Mouse (Mus musculus): ENCODE measurements at regions not wholly inside any gene's neighbourhood (a gene's known extent, or its start where the extent isn't known, plus 50 kb on each side); places are given as distances from the start of the nearest gene placed in this dataset.

- Histone ChIP-seq H3ac (ENCODE audit: control insufficient read depth, insufficient read length, low read depth) (no peak overlapping the region), H3K79me2 (ENCODE audit: control insufficient read depth, insufficient read depth) (no peaks in the 10 kb centered on the region), H3K79me3 (ENCODE audit: low read depth) (no peaks in the 10 kb centered on the region), H3K27me3 (ENCODE audit: control insufficient read depth, insufficient read depth, insufficient read length) (no peaks in the 10 kb centered on the region), H3K36me3 (ENCODE audit: control insufficient read depth, insufficient read depth) (no peaks in the 10 kb centered on the region), H3K4me3 (ENCODE audit: insufficient read depth, poor library complexity, severe bottlenecking) (no peak overlapping the region)
- TF ChIP-seq MYOD1 (IDR thresholded peaks at IDR 0.05; ENCODE audit: control insufficient read depth, insufficient read length, low read depth) (no peak), FOSL1 (IDR thresholded peaks at IDR 0.05; ENCODE audit: insufficient read depth, low read length, poor library complexity, severe bottlenecking) (no peak), MYOG (IDR thresholded peaks at IDR 0.05; ENCODE audit: control insufficient read depth, extremely low read depth, insufficient read length) (no peak), CEBPB (IDR thresholded peaks at IDR 0.05; ENCODE audit: low read depth) (no peak), MAX (IDR thresholded peaks at IDR 0.05) (no peak), USF1 (IDR thresholded peaks at IDR 0.05; ENCODE audit: low read depth) (no peak), CTCF (IDR thresholded peaks at IDR 0.05; ENCODE audit: control insufficient read depth, insufficient read depth, insufficient read length) (no peak)
These were observed 325.3 kb downstream of the Fam198b start for GRCm38 (mm10) chr3:80209596-80209995.

DNA sequence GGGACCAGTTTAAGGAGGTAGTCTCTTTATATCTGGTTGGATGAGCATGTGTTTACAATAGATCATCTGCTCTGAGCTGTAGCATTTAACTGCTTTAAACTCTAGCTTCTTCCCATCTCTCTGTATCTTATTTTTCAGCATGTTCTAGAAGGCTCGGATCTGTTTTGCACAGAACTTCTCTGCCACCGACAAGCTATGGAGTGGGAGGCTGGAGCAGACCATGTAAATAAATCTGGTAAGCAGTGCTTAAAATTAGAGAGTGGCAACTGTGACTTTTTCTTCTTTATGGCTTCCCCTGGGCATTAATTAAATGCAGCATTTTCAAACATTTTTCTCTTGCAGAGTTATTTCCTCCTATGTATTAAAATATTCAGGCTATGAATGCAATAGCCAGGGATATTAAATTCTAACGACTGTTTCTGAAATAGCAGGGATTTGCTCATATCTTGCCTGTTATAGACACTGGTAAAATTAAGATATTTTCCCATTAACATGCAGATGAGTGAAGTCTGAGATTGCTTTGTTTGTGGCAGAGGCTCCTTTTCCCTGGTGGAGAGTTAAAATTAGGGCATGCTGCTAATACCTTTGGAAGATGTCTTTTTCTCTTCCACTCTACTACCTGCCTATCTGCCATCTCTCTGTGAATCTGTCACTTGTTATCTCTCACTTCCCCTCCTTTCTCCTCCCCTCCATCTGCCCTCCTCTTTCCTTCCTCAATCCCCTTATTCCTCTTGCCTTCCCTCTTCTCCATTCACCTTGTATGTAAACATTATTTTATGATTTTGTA, 327.2 kb downstream of the Fam198b start:
- TF ChIP-seq CEBPB (IDR thresholded peaks at IDR 0.05; ENCODE audit: low read depth) (no peak), MAX (IDR thresholded peaks at IDR 0.05) (no peak), MYOG (IDR thresholded peaks at IDR 0.05; ENCODE audit: control insufficient read depth, extremely low read depth, insufficient read length) (no peak), MYOD1 (IDR thresholded peaks at IDR 0.05; ENCODE audit: control insufficient read depth, insufficient read length, low read depth) (no peak), CTCF (IDR thresholded peaks at IDR 0.05; ENCODE audit: control insufficient read depth, insufficient read depth, insufficient read length) (no peak), FOSL1 (IDR thresholded peaks at IDR 0.05; ENCODE audit: insufficient read depth, low read length, poor library complexity, severe bottlenecking) (no peak), USF1 (IDR thresholded peaks at IDR 0.05; ENCODE audit: low read depth) (no peak)
- no peak overlapping the region for H3ac ChIP-seq (ENCODE audit: control insufficient read depth, insufficient read length, low read depth)
- H3K4me3 ChIP-seq (ENCODE audit: insufficient read depth, poor library complexity, severe bottlenecking), result no peak overlapping the region
- H3K27me3 ChIP-seq (ENCODE audit: control insufficient read depth, insufficient read depth, insufficient read length), result no peaks in the 10 kb centered on the region
- no peaks in the 10 kb centered on the region for H3K36me3 ChIP-seq (ENCODE audit: control insufficient read depth, insufficient read depth)
- no peaks in the 10 kb centered on the region for H3K79me3 ChIP-seq (ENCODE audit: low read depth)
- no peaks in the 10 kb centered on the region for H3K79me2 ChIP-seq (ENCODE audit: control insufficient read depth, insufficient read depth)

GRCm38 (mm10) chr3:80248611-80249010, 364.3 kb downstream of the Fam198b start:
- H3ac ChIP-seq (ENCODE audit: control insufficient read depth, insufficient read length, low read depth), result no peak overlapping the region
- H3K79me2 ChIP-seq (ENCODE audit: control insufficient read depth, insufficient read depth), result no peaks in the 10 kb centered on the region
- no peak overlapping the region for H3K4me3 ChIP-seq (ENCODE audit: insufficient read depth, poor library complexity, severe bottlenecking)
- H3K79me3 ChIP-seq (ENCODE audit: low read depth), result no peaks in the 10 kb centered on the region
- H3K36me3 ChIP-seq (ENCODE audit: control insufficient read depth, insufficient read depth), result no peaks in the 10 kb centered on the region
- H3K27me3 ChIP-seq (ENCODE audit: control insufficient read depth, insufficient read depth, insufficient read length), result no peaks in the 10 kb centered on the region
- TF ChIP-seq FOSL1 (IDR thresholded peaks at IDR 0.05; ENCODE audit: insufficient read depth, low read length, poor library complexity, severe bottlenecking) (no peak), MYOD1 (IDR thresholded peaks at IDR 0.05; ENCODE audit: control insufficient read depth, insufficient read length, low read depth) (no peak), CEBPB (IDR thresholded peaks at IDR 0.05; ENCODE audit: low read depth) (no peak), MAX (IDR thresholded peaks at IDR 0.05) (no peak), CTCF (IDR thresholded peaks at IDR 0.05; ENCODE audit: control insufficient read depth, insufficient read depth, insufficient read length) (no peak), MYOG (IDR thresholded peaks at IDR 0.05; ENCODE audit: control insufficient read depth, extremely low read depth, insufficient read length) (no peak), USF1 (IDR thresholded peaks at IDR 0.05; ENCODE audit: low read depth) (no peak)

- no peak overlapping the region for H3K4me3 ChIP-seq (ENCODE audit: insufficient read depth, poor library complexity, severe bottlenecking)
- H3K79me2 ChIP-seq (ENCODE audit: control insufficient read depth, insufficient read depth), result no peaks in the 10 kb centered on the region
- H3K36me3 ChIP-seq (ENCODE audit: control insufficient read depth, insufficient read depth), result no peaks in the 10 kb centered on the region
- no peak for TF ChIP-seq FOSL1 (IDR thresholded peaks at IDR 0.05; ENCODE audit: insufficient read depth, low read length, poor library complexity, severe bottlenecking)
- no peak for TF ChIP-seq MYOG (IDR thresholded peaks at IDR 0.05; ENCODE audit: control insufficient read depth, extremely low read depth, insufficient read length)
- TF ChIP-seq USF1 (IDR thresholded peaks at IDR 0.05; ENCODE audit: low read depth), result no peak
- no peak for TF ChIP-seq MAX (IDR thresholded peaks at IDR 0.05)
- no peak for TF ChIP-seq CEBPB (IDR thresholded peaks at IDR 0.05; ENCODE audit: low read depth)
- no peak for TF ChIP-seq MYOD1 (IDR thresholded peaks at IDR 0.05; ENCODE audit: control insufficient read depth, insufficient read length, low read depth)
- TF ChIP-seq CTCF (IDR thresholded peaks at IDR 0.05; ENCODE audit: control insufficient read depth, insufficient read depth, insufficient read length), result no peak
- H3K27me3 ChIP-seq (ENCODE audit: control insufficient read depth, insufficient read depth, insufficient read length), result no peaks in the 10 kb centered on the region
- no peaks in the 10 kb centered on the region for H3K79me3 ChIP-seq (ENCODE audit: low read depth)
- H3ac ChIP-seq (ENCODE audit: control insufficient read depth, insufficient read length, low read depth), result no peak overlapping the region
These were observed 365.6 kb downstream of the Fam198b start for GRCm38 (mm10) chr3:80249974-80250373.

DNA sequence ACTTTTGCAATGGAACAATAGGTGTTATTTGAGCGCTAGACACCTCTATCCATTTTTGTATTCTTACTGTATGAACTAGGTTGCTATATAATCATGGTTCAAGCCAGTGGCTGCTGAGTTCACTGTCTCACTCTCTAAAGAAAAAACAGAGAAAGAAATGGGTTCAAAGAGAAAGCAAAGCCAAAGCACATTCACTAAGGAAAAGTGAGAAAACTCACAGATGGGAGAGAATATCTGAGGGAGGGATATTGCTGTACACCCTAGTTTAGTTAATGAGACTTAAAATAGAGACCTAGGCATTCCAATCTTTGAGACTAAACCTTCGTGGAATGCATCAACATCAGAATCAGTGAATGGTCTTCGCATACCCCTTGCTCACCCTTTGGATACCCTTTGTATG, 371.0 kb downstream of the Fam198b start:
- TF ChIP-seq CTCF (IDR thresholded peaks at IDR 0.05; ENCODE audit: control insufficient read depth, insufficient read depth, insufficient read length) (no peak), CEBPB (IDR thresholded peaks at IDR 0.05; ENCODE audit: low read depth) (no peak), MAX (IDR thresholded peaks at IDR 0.05) (no peak), USF1 (IDR thresholded peaks at IDR 0.05; ENCODE audit: low read depth) (no peak), MYOD1 (IDR thresholded peaks at IDR 0.05; ENCODE audit: control insufficient read depth, insufficient read length, low read depth) (no peak), FOSL1 (IDR thresholded peaks at IDR 0.05; ENCODE audit: insufficient read depth, low read length, poor library complexity, severe bottlenecking) (no peak), MYOG (IDR thresholded peaks at IDR 0.05; ENCODE audit: control insufficient read depth, extremely low read depth, insufficient read length) (no peak)
- Histone ChIP-seq H3K79me2 (ENCODE audit: control insufficient read depth, insufficient read depth) (no peaks in the 10 kb centered on the region), H3K4me3 (ENCODE audit: insufficient read depth, poor library complexity, severe bottlenecking) (no peak overlapping the region), H3ac (ENCODE audit: control insufficient read depth, insufficient read length, low read depth) (no peak overlapping the region), H3K79me3 (ENCODE audit: low read depth) (no peaks in the 10 kb centered on the region), H3K27me3 (ENCODE audit: control insufficient read depth, insufficient read depth, insufficient read length) (no peaks in the 10 kb centered on the region), H3K36me3 (ENCODE audit: control insufficient read depth, insufficient read depth) (no peaks in the 10 kb centered on the region)

Data from C2C12 (cell line).